Mouse (Mus musculus): ENCODE results near the gene Cbfa2t2.

- no peak for TF ChIP-seq CTCF (conservative IDR thresholded peaks at IDR 0.05; ENCODE audit: insufficient read depth, insufficient read length, low read depth, low read length)
- TF ChIP-seq POLR2A (IDR thresholded peaks at IDR 0.05; ENCODE audit: low read depth, low read length): no peak
Measured at GRCm38 (mm10) chr2:154427853-154428360, 8.4 kb upstream of the Cbfa2t2 start.
